Comparison of ENCODE assay signal across 8 mouse cellular contexts in genomic region chr8:85080532-85081215, GRCm38 (mm10). TPM values are rescaled to one million over a fixed set of nuclear protein-coding genes. Genes with fewer than 3 reads are reported as not detected.
DNase-seq lines count a peak whose midpoint lies in the region.

Gene Wdr83os, plus strand, starts transcription at chr8:85080740.

- intact Hi-C loops in left cerebral cortex, postnatal 36 days (cut with DNase I) = loop anchor here (5.0 kb wide), 1 partner anchor 37 kb away; no protein-coding TSS in a partner anchor

- peak; percentile 47 for DNase-seq in ovary, postnatal 36 days (ENCODE audit: low spot score)
- no peak for DNase-seq in ovary, adult 18-20 months (ENCODE audit: low spot score)
- DNase-seq in cerebellum, postnatal 25 days = peak; percentile 65 to 69
- DNase-seq in gastrocnemius, adult 8-10 months (ENCODE audit: low spot score in 2 of 2) = no peak
- peak; percentile 82 for DNase-seq in hindlimb bud, embryonic 11.5 days (ENCODE audit: extremely low spot score, low read depth, low spot score)
- peak; percentile 50 to 60 for DNase-seq in left cerebral cortex, postnatal 36 days (ENCODE audit: low spot score in 2 of 2)
- DNase-seq in mesoderm, embryonic 11.5 days (ENCODE audit: low read depth, low spot score) = peak; percentile 79
- DNase-seq in spleen, postnatal 10 days (ENCODE audit: low spot score in 2 of 2) = peak; percentile 72 to 79

RNA-seq across cellular contexts. Expression of gene Wdr83os, which starts in this region (rescaled TPM):
- total RNA-seq in gastrocnemius, adult 8-10 months (2022) = 10 to 100 TPM; 40.7 to 49.9 (median 46.3) TPM
- total RNA-seq in left cerebral cortex, postnatal 36 days (2021) = 10 to 100 TPM; 48.2 to 54.8 TPM

Comparison
In these comparisons a context has a peak if more than half of its experiments do, and no peak if none do; other contexts are left out.
1. DNase-seq: peak in ovary, postnatal 36 days (single experiment), cerebellum, postnatal 25 days (2 of 2), hindlimb bud, embryonic 11.5 days (single experiment), left cerebral cortex, postnatal 36 days (2 of 2), mesoderm, embryonic 11.5 days (single experiment) and spleen, postnatal 10 days (2 of 2); none in ovary, adult 18-20 months (single experiment) and gastrocnemius, adult 8-10 months (0 of 2).